Mouse (Mus musculus) E14TG2a.4 (cell line): ENCODE data around the gene Stx11.

Source experiments
- H3K27me3 ChIP-seq: 2 replicates; pipeline ENCODE4 v1.6.1; 2014; ENCODE audit warnings: low read length, control low read depth; ENCODE audit not compliant: insufficient read depth
- H3K36me3 ChIP-seq: 2 replicates; pipeline ENCODE4 v1.6.1; 2014; ENCODE audit warnings: low read length, control low read depth; ENCODE audit not compliant: insufficient read depth
- H3K4me1 ChIP-seq: replicated peaks from 2 replicates; pipeline ENCODE4 v1.6.1; 2014; ENCODE audit warnings: low read depth, low read length, control low read depth
- H3K4me3 ChIP-seq: replicated peaks from 2 replicates; pipeline ENCODE4 v1.5.1; 2014; ENCODE audit warnings: mild to moderate bottlenecking, low read length
- H3K9me3 ChIP-seq: 2 replicates; pipeline ENCODE4 v1.6.1; 2014; ENCODE audit warnings: low read length, control low read depth
- CTCF ChIP-seq: conservative IDR thresholded peaks from 2 replicates; pipeline ENCODE4 v1.5.1; 2014; ENCODE audit warnings: low read length
- NANOG ChIP-seq: IDR thresholded peaks from 2 replicates; pipeline ENCODE4 v1.6.1; 2014; ENCODE audit warnings: borderline replicate concordance, low read length, mixed read lengths
- POU5F1 ChIP-seq: IDR thresholded peaks from 2 replicates; pipeline ENCODE4 v1.6.1; 2014; ENCODE audit warnings: low read length, borderline replicate concordance

The Stx11 gene

GRCm38 (mm10) chr10:12888373-12888772 is 75.7 kb downstream of the Stx11 start:
- H3K4me1 ChIP-seq, result peaks cover 14% of the 10 kb centered on the region
- H3K4me3 ChIP-seq, result no peak overlapping the region
- TF ChIP-seq NANOG (no peak), CTCF (no peak), POU5F1 (no peak)
- H3K9me3 ChIP-seq, result no peaks in the 10 kb centered on the region
- no peaks in the 10 kb centered on the region for H3K36me3 ChIP-seq
- no peaks in the 10 kb centered on the region for H3K27me3 ChIP-seq
